Mouse (Mus musculus): ENCODE measurements at regions not wholly inside any gene's neighbourhood (a gene's known extent, or its start where the extent isn't known, plus 50 kb on each side); places are given as distances from the start of the nearest gene placed in this dataset.

- Histone ChIP-seq H3K27ac (replicated peaks; ENCODE audit: low read depth, low read length) (no peak overlapping the region), H3K4me1 (ENCODE audit: control insufficient read depth, insufficient read depth, low read length) (no peaks in the 10 kb centered on the region), H3K4me3 (replicated peaks; ENCODE audit: low read depth, low read length) (no peak overlapping the region), H3K9me3 (ENCODE audit: control insufficient read depth, low read length) (no peaks in the 10 kb centered on the region), H3K4me2 (ENCODE audit: low read length) (no peak overlapping the region), H3K36me3 (ENCODE audit: control insufficient read depth, insufficient read depth, low read length) (no peaks in the 10 kb centered on the region), H3K27me3 (ENCODE audit: control insufficient read depth, insufficient read depth, low read length) (no peaks in the 10 kb centered on the region), H3K9ac (replicated peaks; ENCODE audit: low read length) (no peak overlapping the region)
- peak; percentile 29 for DNase-seq
- no peak for ATAC-seq (ENCODE audit: low FRiP score, low TSS enrichment)
- 78% methylated on average over 2 of the region's 2 CpGs for WGBS
Observed at GRCm38 (mm10) chr11:31282136-31282535, 87.7 kb downstream of the Stc2 start.

GRCm38 (mm10) chr11:31248467-31248866, 66.2 kb upstream of the Gm17332 start:
- no peak overlapping the region for H3K4me2 ChIP-seq (ENCODE audit: low read length)
- ATAC-seq (ENCODE audit: low FRiP score, low TSS enrichment): no peak
- 21% methylated on average over 2 of the region's 2 CpGs for whole genome bisulfite sequencing

More at GRCm38 (mm10) chr11:31248467-31248866, 66.2 kb upstream of the Gm17332 start:
- no peak overlapping the region for H3K27ac ChIP-seq (replicated peaks; ENCODE audit: low read depth, low read length)
- H3K4me3 ChIP-seq (replicated peaks; ENCODE audit: low read depth, low read length): no peak overlapping the region
- no peaks in the 10 kb centered on the region for H3K27me3 ChIP-seq (ENCODE audit: control insufficient read depth, insufficient read depth, low read length)
- H3K9me3 ChIP-seq (ENCODE audit: control insufficient read depth, low read length): no peaks in the 10 kb centered on the region
- no peaks in the 10 kb centered on the region for H3K4me1 ChIP-seq (ENCODE audit: control insufficient read depth, insufficient read depth, low read length)
- no peak overlapping the region for H3K9ac ChIP-seq (replicated peaks; ENCODE audit: low read length)
- DNase-seq: peak; percentile 95
- H3K36me3 ChIP-seq (ENCODE audit: control insufficient read depth, insufficient read depth, low read length): no peaks in the 10 kb centered on the region
